Mouse (Mus musculus) liver, adult 2 months (tissue): ENCODE measurements around the gene Eif3a.

Experiments
- CTCF ChIP-seq: fragments of 200-500 bp; IDR thresholded peaks from 2 replicates; pipeline ENCODE4 v1.5.1; 2011; ENCODE audit warnings: low read depth, low read length, control low read depth
- POLR2A ChIP-seq: fragments of 200-500 bp; IDR thresholded peaks from 2 replicates; pipeline ENCODE4 v1.6.1; 2011; ENCODE audit warnings: low read length, control low read depth; ENCODE audit not compliant: insufficient read depth; ENCODE audit errors: extremely low read depth

GRCm38 (mm10) chr19:60712577-60712976 is 77.9 kb downstream of the Eif3a start:
- TF ChIP-seq POLR2A (no peak), CTCF (no peak)
